Mouse (Mus musculus) erythroid progenitor cell, adult 5-6 weeks (primary cell): ENCODE data around the gene Dock3. TPM values are rescaled to one million over a fixed set of nuclear protein-coding genes. Genes with fewer than 3 reads are reported as not detected.
"Not testable (repeated sequence)": the region's sequence is repeated elsewhere in the genome, so short reads cannot be mapped to it uniquely, and the experiment has no call there.

Experiments
- ATAC-seq: replicated peaks from 2 replicates; pipeline ENCODE4 v1.8.0; 2016; ENCODE audit warnings: moderate number of reproducible peaks, mild to moderate bottlenecking, moderate TSS enrichment, inconsistent platforms; ENCODE audit not compliant: poor library complexity, low FRiP score, severe bottlenecking
- total RNA-seq, 2 experiments: library from RNA; stranded (forward) in 1 of 2; stranded (reverse) in 1 of 2; fragments of 150-400 nt in 1 of 2; fragments of 186-747, 209-891 nt in 1 of 2; gene quantifications; 2 replicates each; pipeline versions ENCODE4 v1.2.3 to v1.2.4; 2015 to 2017; ENCODE audit warnings: low replicate concordance in 2 of 2

The Dock3 gene
- total RNA-seq, 2 experiments from 2014 or later, result 10.1 TPM; not detected in 1

DNA sequence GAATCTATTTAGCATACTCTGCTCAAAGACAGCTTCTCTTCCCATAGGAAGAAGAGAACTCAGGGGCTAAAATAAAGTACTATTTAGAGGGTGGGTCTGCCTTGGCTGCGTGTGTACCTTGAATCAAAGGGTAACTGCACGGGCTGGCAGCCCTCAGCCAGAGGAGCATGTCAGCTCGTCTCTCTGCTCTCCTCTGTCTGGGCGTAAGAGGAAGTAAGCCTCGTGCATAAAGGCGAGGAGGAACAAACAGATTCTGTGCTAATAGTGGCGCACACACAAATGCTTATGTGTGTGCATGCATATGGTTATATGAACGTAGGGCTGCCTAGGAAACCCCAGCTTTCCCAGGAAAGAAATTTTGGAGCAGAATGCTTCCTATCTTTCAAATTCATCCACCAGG is 29.1 kb upstream of the Dock3 start:
- ATAC-seq, result no peak

DNA sequence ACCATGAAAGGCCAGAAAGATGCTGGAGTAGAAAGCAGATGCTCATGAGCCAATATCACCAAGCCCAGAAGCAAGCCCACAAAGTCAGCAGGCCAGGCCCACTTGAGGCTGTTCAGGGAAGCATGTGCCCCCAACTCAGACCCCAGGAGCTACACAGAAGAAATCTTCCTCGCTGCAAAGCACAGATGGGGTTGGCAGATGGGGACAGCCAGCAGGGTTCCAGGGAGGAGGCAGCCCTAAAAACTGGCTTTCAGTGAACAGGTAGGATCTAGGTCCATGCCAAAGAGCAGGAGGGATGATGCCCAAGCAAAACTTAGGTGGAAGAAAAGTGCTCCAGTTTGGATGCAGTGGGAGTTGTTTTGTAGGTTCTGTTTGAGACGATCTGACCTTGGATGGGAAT is 28.7 kb upstream of the Dock3 start:
- no peak for ATAC-seq

DNA sequence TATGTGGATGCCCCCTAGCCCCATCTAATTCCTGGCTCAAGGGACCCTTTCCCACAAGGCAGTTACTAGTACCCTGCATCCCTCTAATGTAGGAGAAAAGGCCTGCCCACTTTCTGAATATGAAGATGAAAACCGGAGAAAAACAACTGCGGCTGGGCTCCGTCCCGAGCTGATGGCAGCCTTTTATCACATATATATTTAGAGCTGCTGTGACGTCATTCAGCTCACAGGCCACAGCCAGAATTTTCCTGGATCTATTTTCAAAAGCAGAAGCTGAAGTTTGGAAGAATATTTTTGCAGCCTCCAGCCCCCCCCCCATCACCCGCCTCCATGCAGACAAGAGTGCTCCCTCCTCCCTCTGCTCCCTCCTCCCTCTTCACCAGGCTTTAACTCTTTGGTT is 27.9 kb upstream of the Dock3 start:
- ATAC-seq, result no peak

DNA sequence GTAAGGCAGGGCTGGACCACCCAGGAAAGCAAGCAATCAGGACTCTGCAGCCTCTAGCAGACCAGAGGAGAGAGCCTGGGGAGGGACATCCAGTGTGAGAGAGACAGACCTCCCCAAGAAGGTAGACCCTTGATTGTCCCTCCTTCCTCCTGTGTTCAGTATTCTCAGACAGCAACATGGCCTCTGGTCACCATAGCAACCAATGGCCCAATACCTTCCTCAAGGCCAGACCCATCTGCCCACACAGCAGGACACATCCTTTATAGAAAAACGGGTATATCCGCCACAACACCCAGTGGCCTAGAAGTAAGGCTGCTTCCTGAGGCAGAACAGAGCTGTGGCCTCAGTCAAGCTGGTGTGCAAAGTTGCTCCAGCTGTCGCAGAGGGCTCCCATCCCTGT is 23.9 kb upstream of the Dock3 start:
- ATAC-seq, result no peak

DNA sequence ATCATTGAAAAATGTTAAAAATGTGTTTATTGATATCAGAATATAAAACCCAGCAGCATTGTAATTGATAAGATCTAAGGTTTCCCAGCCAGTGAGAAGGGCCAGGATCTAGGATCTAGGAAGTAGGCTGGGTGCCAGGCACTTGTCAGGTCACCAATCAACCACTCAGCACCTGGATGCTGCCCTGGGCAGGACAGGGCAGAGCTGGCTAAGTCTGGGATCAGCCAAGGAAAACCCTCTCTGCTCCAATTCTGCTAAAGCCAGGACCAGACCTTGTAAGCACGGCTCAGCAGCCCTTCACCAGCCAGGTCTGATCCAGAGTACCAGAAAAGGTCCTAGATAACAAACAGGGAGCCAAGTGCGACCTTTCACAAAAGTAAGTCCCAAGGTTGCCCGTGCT is 23.2 kb upstream of the Dock3 start:
- ATAC-seq, result no peak

DNA sequence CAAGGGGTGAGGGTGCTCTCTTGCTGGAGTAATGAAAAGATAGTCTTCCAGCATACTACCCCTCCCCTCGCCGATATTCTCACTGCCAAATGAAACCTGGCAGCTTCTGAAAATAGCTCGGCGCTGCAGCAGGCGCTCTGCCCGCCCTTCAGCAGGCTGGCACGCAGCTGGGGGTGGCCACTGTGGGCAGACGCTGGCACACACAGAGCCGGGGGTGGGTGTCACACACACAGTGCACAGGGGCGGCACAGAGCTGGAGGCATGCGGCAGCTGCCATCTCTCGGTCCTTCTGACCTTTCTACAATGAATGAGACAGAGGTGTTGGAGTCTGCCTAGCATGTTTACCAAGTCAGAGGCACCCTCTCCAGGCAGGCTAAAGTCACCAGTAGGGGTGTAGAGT is 22.8 kb upstream of the Dock3 start:
- ATAC-seq, result no peak

DNA sequence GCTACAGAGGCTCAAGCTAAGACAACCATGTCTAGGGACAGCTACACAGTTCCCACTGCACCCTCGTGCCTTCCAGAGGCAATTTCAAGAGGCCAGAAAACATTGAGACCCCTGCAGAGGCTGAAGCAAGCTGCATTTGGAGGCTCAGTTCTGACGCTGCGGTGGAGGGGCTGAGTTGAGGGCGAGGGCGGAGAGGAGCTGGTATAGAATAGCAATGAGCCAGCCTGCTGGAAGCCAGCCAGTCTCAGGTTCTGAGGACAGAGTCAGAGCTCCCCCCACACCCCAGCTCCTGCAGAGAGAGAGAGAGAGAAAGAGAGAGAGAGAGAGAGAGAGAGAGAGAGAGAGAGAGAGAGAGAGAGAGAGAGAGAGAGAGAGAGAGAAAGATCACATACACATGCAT is 20.5 kb upstream of the Dock3 start:
- no peak for ATAC-seq

DNA sequence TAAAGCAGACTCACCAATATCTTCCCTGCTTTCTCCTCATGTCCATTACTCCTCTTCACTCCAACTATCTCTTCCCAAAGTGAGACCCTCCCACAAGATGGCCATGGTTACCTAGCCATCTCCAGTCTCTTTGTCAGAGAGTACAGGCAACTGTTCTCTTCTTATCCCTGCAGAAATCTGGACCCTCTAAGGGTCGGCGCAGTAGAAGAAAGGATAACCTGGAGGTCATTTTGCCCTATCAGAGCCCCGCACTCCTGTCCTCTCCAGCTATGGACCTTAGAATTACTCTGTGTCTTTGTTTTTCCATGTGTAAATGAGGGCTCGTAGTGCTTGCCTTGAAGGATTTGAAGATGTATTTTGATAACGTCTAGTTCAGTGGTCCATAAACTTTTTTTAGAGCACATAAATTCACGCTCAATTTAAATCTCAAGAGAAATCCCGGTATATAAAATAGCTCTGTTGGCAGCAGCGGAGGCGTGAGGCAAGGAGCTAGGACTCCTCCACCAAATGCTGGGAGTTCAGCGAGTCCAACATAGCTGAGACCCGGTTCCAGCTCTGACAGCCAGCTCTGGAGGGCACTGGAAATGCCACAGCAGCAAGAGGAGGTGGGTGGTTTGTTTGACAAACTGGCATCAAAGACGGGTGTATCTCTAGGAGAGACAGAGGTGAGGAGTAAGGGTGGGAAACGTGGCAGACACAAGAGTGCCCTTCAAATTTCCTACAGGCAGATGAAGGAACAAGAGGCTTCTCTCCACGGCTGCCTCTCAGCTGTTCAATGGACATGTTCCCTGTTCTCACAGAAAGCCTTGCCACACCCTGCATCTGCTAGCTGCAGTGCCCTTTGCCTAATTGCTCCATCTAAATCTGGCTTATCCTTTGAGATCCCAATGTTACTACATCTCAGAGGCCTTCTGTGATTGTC is 19.0 kb upstream of the Dock3 start:
- ATAC-seq, result no peak

DNA sequence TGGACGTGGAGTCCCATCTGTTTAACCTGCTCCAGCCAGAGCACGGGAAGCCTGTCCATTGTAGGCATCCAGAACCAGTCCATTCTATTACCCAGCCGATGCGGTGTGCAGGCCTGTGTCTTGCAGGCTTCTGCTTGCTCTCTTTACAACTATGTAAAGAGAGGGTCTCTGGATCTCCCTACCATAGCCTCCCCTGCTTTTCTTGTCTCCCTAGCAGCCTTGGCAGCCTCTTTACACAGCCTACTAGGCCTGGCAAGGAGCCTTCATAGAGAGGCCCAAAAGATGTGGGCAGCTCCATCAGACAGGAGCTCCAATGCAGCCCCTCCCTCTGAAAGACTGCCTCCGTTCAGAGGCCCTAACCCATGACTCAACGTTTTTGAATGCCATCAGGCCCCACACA is 17.4 kb upstream of the Dock3 start:
- ATAC-seq, result no peak

DNA sequence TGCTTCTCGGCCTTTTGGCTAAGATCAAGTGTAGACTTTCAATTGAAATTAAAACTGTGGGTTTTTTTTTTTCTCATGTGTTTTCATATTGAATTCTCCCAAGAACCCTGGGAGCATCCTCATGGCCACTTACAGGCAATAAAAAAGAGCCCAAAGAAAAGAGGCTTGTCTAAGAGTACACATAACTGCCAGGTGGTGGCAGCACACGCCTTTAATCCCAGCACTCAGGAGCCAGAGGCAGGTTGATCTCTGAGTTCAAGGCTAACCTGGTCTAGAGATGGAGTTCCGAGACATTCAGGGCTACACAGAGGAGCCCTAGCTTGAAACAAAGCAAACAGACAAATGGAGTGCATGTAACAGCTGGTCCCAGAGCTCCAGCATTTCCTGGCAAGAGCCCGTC is 14.5 kb upstream of the Dock3 start:
- ATAC-seq, result no peak

DNA sequence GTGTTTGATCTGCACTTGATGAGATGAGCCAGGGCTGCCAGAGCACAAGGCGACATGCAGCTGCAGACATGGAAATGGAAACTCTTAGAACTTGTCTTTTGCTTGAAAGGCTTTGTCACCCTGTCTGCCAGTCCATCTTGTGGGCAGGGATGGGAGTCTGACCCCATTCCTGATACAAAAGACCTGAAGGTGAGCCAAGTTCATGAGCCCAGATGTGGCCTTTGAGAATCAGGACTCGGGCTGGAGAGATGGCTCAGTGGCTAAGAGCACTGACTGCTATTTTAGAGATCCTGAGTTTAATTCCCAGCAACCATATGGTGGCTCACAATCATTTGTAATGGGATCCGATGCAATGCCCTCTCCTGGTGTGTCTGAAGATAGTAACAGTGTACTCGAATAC is 13.6 kb upstream of the Dock3 start:
- ATAC-seq, result no peak

DNA sequence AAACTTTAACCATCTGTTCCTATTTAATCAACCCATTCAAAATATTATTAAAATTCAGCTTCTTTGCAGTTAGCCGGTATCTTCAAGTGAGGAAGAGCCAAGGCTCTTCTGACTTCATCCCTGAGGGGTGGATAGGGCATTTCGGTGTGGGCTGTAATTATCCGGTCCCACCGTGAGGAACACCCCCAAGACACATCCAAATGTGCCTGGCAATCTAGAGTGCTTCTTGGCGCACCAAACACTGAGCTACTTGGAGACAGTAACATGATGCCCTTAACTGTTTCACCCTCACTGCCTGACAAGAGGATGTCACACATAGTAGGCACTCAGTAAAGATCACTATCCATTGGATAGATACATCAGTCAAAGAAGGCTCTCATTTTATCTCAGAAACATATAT is 4.4 kb upstream of the Dock3 start:
- ATAC-seq, result no peak

DNA sequence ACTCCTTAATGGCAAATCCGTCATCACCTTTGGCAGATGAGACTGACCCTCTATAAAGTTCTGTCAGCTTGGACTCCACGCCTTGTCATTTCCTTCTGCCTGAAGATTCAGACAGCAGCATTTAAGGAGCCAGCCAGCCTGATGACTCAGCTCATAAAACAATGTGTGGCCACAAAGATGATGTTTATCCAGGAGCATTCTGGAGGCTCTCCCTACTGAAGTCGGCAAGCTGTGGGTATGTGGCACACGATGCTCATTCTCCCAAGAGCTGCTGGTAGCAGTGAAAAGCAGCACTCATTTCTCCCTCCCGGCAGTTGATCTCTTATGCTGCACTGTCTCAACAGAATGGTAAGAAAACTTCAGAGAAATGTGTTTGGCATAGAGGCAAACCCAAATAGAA is 3.6 kb upstream of the Dock3 start:
- ATAC-seq, result no peak

DNA sequence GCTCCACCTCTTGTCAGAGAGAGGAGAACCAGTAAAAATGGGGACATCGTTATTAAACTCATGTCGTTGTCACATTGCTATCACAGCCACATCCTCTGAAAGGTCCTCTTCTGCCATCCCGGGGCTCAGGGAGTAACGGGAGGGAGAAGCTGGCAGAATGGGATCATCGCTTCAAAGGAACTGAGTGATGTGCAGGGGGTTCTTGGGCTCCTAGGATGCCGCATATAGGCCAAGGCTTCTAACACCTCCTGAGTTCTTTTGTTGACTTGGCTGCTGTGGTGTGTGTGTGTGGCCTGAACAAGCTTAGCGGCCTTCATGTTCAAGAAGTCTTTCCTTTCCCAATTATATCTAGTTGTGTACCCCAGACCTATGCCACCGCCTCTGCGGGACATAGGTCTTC is 431 bp upstream of the Dock3 start:
- ATAC-seq, result no peak

DNA sequence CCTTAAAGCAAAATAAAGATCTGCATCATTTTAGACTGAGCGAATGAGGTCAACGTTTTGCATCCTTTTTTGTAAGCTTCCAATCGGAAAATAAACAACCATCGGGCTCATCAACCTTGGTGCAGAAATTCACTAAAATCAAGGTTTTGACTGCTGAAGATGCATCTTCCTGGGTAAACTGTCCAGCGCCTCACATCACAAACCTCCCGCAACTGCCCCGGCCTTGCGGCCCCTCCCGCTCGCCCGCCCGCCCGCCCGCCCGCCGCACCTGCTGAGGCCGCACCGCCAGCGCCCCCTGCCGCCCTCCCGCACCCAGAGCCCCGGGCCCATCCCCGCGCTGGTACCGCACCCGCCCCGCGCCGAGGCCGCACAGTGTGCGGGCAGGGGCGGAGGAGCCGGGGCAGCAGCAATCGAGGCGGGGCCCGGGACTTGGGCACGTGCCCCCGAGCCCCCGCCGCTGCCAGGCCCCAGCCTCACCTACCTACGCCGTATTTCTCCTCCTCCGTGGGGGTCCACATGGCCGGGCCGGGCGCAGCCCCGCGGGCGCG is 644 bp downstream of the Dock3 start:
- ATAC-seq, result no peak

DNA sequence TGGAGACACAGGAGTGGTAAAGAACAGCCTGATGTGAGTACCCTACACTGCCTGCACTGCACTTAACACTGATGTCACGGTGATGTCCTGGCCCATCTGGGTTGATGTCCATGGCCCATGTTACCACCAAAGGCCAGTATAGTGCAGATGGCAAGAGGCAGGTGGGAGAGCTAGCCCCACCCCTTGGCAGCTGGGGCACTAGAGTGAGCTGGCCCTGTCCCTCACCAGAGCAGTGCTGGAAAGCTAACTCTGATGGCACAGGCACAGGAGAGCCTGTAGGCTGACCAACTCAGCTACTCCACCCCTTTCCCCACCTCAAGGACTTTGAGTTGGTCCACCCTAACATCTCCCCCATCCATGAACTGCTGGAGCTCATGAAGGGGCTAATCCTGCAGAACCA is 7.1 kb downstream of the Dock3 start:
- no peak for ATAC-seq

DNA sequence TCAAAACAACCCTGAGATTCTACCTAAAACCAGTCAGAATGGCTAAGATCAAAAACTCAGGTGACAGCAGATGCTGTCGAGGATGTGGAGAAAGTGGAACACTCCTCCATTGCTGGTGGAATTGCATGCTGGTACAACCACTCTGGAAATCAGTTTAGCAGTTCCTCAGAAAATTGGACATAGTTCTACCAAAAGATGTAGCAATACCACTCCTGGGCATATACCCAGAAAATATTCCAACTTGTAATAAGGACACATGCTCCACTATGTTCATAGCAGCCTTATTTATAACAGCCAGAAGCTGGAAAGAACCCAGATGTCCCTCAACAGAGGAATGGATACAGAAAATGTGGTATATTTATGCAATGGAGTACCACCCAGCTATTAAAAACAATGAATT is 56.9 kb downstream of the Dock3 start:
- not testable (repeated sequence) for ATAC-seq

DNA sequence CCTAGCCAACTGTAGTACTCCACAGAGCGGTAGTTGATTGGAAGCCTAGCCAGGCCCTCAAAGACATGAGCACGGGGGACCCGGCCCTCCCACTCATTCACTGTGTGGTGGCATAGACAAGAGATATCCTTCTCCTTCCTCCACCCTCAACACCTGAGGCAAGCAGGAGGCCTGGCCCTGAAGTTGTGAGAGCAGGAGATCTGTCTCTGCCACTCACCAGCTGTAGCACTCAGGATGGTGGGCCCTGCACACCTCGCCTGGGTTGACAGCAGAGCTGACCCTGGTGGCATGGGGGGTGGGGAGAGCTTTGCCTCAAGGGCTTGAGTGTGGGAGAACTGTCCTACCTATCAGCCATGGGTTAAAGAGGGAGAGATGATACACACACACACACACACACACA is 65.9 kb downstream of the Dock3 start:
- no peak for ATAC-seq

DNA sequence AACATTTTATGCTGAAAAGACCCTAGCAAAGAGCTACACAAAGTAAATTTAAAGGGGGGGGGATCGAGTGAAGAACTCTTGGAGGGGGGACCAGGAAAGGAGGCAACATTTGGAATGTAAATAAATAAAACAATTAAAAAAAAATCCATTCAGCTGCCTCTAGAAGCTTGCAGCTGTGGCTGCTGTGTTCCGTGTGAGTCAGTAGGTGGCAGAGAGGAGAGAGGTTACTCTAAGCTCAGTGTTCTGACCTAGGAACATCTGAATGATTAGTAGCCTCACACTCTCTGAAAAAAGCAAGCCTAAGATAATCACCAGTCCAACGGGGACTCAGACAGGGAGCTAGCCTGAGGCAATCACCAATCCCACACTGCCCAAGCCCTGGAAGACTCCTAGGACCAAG is 66.9 kb downstream of the Dock3 start:
- ATAC-seq, result no peak

DNA sequence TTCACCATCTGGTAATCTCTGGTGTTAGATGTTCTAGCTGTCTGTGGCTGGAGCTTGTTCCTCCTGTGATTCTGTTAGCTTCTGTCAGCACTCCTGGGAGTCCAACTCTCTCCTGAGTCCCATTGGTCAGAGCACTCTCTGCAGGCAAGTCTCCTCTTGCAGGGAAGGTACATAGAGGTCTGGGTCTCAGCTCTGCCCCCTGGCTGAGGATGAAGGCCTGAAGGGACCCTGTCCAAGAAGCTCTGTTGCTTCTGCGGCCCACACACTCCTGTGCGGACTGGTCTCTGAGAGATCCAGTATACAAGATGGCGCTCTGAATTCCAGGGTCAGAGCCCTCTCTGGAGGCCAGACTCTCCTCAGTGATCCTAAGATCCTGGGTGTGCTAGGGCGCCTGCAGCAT is 75.3 kb downstream of the Dock3 start:
- not testable (repeated sequence) for ATAC-seq

DNA sequence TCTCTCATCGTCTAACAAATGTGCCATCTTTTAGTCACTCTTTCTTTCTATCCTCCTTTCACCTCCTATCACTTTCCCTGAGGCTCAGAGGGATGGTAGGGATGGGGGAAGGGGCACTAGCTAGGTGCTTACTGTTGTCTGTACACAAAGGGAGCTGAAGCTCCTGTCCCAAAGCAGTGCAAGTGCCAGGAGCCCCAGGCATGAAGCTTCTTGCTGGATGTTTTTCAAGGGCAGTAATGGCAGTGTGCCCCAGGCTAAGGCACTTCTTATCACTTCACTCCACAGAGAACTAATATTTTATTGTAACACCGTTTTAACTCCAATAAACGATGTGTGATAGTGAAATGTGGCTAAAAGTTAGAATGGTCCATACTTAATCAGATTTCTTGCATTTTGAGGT is 118.9 kb downstream of the Dock3 start:
- ATAC-seq, result no peak

DNA sequence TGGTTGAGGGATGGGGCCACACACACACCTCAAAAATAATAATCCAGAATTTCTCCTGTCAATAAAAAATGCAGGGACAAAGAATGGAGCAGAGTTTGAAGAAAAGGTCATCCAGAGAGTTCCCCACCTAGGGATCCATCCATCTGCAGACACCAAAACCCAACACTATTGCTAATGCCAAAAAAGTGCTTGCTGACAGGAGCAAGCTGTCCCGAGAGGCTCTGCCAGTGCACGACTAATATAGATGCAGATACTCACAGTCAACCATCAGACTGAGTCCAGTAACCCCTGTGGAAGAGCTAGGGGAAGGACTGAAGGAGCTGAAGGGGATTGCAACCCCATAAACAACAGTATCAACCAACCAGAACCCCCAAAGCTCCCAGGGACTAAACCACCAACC is 119.7 kb downstream of the Dock3 start:
- ATAC-seq, result no peak
